Mouse (Mus musculus) olfactory bulb, adult 2 months (tissue): ENCODE measurements around the gene Xpc.

Experiments used
- CTCF ChIP-seq: fragments of 200-500 bp; IDR thresholded peaks from 2 replicates; pipeline ENCODE4 v1.5.1; 2012; ENCODE audit warnings: low read depth, mild to moderate bottlenecking, low read length, moderate library complexity; ENCODE audit not compliant: insufficient read depth
- POLR2A ChIP-seq: fragments of 200-500 bp; IDR thresholded peaks from 2 replicates; pipeline ENCODE4 v1.6.1; 2012; ENCODE audit warnings: mild to moderate bottlenecking, low read depth, low read length, moderate library complexity; ENCODE audit not compliant: insufficient read depth

DNA sequence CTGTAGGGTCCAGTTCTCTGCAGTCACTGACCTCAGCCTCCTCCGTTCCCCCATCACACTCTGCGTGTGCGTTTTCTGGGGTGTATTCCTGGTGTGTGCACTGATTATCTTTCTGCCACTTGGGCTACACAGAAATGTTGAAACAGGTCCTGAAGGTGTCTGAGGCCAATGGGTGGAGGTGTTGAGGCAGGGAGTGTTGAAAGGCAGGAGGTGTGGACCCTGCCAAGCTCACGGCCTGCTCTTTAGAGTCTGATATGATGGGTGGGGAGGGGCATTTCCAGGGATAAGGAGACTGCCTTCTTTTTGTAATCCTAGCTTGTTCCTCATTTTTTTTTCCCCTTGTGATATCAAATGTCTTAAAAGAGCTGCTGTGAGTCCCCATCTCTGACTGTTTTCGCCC is 27.4 kb upstream of the Xpc start:
- TF ChIP-seq CTCF: no peak
- no peak for TF ChIP-seq POLR2A
